Mouse (Mus musculus) retina, adult 2 months (tissue): ENCODE results near the gene Mtif3.
A peak's percentile ranks its signal among the peaks of the same experiment; 100 is the strongest.
"Not testable (repeated sequence)": the region's sequence is repeated elsewhere in the genome, so short reads cannot be mapped to it uniquely, and the experiment has no call there.

ENCODE experiments used
- DNase-seq: peaks from one replicate; pipeline ENCODE4 v3.0.0-alpha.2; 2012; ENCODE audit warnings: low read depth, low spot score

Mtif3 gene

DNA sequence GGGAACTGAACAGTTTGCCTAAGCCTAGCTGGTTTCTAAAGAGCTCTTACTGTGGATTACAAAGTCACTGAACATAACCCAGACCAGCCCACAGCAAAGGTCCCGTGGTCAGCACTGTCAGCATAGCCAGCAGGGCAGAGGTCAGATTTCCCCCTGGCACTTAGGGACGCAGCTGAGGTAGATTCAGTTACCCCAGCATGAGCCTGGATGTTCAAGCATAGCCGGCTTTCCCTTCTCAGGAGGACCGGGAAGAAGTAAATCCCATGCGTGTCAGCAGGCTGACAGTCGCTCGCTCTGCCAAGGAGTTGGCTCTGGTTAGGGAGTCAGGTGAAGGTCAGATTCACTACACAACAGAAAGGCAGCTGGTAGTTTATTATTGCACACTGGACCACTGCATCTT lies 9.0 kb downstream of the Mtif3 start:
- no peak for DNase-seq

DNA sequence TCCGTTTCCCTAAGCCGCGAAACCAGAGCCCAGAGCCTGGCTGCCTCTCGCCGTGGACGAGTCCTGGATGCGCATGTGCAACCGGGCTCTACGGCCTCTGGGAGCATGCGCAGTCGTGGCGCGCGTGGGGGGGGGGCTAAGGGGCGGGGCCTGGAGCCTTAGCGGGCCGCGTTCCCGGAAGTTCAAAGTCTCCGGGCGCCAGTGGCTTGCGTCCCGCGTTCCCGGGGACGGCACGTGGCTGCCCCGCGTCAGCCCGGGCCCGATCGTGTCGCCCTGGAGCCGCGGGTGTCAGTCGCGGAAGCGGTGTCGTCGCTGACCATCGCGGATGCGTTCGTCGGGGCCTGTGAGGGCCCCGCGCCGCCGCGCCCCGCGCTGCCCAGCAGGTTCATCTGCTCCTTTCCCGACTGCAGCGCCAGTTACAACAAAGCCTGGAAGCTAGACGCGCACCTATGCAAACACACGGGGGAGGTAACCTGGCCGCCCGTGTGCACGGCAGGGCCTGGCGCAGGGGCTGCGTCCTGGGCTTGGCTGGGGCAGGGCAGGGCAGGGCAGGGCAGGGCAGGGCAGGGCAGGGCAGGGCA lies 15.0 kb downstream of the Mtif3 start, which contains the start of gene Gtf3a:
Gene Gtf3a (plus strand): TSS at position 150 of the 581 bp plus-strand sequence.
- DNase-seq: peak; percentile 85

DNA sequence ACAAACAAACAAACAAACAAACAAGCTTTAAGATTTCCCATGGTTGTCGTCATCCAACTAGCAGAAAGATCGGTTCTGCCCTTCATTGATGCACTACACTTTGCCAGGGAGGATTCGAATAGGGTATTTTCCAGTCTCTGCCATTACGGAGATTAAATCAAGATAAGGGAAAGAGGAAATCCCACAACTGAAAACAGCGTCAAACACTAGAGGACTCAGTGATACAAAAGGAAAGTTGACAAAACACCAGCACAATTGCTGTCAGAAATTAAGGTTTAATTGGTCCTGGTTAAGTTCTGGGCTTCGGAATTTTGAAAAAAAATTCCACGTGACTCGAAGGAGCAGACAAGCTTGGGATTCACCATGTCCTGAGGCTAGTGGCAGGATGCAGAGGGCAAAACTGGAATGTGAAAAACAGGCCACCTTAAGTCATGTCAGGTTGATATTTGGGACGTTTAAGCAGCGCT lies 15.5 kb downstream of the Mtif3 start:
- DNase-seq: no peak

DNA sequence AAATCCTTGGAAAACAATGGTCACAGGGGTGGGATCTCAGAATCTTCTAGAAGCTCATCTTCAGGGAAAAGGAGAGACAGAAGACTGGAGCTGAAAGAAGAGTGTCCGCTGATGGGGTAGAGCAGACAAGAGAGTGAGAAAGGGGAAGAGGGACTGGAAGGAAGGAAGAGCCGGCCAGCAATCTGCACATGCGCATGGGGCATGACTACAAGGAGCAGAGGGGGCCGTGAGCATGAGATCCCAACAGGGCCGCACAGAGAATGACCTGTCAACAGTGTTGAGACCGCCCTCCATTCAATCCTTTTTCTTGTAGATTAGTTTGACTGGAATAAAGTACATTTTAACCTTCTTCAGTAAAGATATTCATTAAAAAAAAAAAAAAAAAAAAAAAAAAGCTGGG lies 16.1 kb downstream of the Mtif3 start:
- DNase-seq: no peak

DNA sequence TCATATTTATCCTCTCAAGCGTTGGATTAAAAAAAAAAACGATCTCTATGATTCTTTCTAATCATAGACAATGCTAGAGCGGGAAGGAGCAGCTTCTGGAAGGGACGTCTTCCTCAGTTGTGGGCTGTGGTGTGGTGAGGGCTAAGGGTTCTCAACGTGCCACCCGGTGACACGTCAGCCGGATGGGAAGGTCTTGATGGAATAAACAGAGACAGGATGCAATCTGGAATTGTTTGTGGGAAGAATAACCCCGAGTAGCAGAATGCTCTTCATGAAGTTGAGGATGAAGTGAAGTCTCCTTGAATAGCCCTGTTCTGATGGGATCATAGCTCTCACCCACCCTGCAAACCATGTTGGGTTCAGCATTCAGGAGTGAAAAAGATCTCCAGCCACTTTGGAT lies 16.9 kb downstream of the Mtif3 start:
- DNase-seq: no peak

DNA sequence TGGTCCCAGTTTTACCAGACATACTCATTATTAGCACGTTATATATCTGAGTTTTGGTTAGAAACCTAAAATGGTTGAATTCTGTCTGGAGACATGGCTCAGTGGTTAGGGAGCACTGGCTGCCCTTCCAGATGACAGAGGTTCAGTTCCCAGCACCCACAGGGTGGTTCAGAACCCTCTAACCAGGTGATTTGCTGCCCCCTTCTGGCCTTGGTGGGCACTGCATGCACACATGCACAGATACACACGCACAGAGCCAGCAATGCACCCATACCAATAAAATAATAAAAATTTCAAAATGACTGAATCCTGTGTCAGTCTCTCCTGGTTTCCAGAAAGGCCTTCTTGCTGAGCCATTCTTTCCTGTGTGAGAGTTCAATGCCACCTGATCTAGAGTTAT lies 19.0 kb downstream of the Mtif3 start:
- DNase-seq: no peak

DNA sequence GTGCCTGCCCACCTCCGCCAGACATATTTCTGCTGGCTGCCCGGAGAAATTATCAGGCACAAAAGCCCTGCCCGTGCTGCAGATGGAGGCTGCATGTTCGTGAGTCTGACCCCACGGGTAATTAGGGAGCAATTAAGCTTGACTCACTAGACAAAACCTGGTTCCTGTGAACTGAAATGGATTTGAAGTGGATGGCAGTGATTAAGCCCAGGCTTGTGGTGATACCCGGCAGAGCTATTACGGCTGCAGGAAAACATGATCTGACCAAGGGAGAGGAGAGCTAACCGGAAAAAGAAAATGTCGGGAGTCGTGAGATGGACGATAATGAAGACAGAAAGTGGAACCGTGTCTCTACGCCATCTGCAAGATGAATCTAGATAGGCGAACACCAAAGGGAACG lies 20.6 kb downstream of the Mtif3 start:
- no peak for DNase-seq

DNA sequence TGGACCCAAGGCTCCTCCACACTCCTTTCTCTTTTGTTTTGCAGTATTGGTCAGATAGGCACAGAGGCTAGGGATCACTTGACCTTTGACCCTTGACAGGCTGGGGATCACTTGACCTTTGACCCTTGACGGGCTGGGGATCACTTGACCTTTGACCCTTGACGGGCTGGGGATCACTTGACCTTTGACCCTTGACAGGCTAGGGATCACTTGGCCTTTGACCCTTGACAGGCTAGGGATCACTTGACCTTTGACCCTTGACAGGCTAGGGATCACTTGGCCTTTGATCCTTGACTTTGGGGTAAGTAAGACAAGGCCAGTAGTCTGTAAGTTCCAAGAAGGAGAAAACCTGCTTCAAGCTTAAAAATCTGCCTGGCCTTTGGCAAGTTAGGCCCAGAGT lies 21.7 kb downstream of the Mtif3 start:
- not testable (repeated sequence) for DNase-seq

DNA sequence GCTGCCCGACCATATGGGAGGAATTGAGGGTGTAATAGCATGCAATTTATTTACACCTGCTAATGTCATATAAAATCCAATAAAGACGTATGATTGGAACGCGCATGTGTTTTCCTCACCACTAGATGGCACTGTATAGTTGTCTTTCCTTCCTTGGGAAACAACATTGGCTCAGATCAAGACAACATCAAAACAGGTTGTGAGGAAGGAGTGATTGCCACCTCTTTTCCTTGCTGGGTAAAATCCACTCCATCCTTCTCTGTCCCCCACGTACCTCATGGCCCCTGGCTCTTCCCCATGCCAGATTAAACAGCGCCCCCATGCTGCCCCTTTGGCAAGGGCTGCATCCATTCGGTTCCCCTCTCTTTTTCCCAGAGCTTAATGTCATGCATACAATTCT lies 23.4 kb downstream of the Mtif3 start:
- DNase-seq: peak; percentile 26

DNA sequence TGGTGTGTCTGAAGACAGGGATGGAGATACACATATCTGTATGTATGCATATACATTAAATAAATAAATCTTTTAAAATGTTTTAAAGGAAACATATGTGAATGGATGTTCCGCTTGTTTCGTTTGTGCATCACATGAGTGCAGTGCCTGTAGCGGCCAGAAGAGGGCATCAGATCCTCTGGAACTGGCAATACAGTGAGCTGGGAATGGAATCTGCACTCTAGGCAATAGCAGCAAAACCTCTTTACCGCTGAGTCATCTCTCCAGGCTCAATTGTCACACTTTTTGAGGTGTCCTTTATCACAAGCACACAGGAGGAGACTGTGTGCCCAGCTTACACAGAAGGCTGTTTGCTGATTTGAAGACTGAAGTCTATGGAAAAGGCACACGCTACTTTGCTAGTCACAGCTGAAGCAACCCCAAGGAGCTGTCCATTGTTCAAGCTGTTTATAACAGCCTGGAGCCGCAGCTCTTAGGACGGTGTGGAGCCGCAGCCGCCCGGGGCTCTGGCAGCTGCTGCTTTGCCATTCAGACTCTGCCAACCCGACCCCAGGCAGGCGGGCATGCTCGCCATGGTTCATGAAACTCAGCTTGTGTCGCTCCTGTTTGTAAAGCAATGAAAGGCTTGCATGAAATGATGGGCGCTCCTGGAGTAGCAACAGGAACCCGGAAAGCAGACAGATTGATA lies 24.3 kb downstream of the Mtif3 start:
- DNase-seq: no peak

DNA sequence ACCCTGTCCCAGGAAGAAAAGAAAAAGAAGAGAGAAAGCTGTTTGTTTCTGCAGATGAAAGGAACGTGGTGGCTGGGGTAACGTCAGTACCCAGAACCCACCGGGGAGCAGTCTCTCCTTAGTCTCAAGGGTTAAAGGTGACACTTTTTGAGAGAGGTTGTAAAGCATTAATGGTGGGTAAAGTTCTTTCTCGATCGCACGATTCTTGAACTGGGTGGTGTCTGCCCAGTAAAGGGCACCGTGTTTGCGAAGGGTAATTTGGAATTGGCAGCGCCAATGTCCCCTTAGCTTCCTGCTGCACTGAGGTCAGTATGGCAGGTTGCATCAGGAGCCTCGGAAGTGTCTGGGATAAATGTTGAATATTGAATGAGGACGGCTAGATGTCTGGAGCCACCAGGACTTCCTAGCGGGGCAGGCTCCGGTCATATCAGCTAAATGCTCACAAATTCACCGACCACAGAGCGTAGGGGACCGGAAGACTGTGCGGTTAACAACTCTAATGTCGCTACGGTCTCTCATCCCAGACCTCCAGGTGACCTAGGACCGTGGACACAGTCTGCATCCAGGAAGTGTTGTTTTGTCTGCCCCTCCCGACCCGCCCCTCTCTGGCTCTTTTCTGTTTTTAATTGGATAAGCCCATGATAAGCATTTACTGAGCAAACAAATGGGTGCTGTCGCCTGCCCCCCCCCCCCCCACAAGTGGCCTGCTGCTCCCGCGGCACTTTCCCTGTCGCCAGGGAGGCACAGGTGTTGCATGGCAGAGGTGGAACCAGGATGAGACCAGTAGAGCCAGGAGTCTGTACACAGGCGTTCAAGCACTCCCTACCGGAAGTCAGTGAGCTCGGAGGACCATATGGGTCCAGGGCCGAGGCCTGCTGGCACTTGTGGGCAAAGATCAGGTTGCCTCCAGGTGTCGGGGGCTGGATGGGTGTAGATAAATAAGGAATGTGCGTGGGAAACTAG lies 25.8 kb downstream of the Mtif3 start:
- no peak for DNase-seq

DNA sequence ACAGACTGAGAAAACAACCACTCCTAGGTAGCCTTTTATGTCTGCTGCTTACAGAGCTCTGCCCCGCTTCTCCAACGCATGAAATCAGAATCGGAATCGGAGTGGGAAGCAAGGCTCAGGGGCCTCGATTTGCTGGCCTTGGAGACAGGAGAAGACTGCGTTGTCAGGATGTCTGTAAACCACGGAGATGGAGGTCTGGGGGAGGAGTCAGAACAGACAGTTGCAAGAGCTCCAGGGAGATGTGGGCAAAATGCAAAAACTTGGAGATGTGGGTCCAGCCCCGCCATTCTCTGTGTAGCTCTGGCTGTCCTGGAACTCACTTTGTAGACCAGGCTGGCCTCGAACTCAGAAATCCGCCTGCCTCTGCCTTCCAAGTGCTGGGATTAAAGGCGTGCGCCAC lies 30.1 kb downstream of the Mtif3 start:
- no peak for DNase-seq

DNA sequence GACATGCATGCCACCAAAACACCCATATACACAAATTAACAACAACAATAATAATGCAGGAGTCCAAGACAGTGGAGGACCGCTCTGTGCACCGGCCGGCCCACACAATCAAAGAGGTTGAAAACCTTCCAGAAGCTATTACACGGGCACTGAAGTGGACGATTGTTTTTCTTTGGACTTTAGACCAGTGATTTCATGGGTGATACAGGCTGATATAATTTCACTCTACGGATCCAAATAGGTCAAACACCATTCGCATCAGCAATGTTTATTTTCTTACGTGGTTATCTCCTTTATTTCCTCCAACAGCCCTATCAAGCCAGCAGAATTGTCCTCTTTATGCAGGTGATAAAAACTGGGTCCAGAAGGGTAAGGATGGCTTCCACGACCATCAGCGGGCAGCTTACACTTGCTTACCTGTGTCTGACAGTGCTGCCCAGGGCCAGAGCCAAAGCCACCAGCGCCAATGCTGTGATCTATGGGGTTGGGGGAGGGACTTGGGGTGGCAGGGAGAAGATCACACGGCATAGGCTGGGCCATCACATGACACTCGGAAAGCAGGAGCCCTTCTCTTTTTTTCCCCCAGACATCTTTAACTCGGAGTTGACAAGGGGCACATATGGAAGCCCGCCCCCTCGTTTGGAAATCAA lies 31.6 kb downstream of the Mtif3 start:
- DNase-seq: no peak

DNA sequence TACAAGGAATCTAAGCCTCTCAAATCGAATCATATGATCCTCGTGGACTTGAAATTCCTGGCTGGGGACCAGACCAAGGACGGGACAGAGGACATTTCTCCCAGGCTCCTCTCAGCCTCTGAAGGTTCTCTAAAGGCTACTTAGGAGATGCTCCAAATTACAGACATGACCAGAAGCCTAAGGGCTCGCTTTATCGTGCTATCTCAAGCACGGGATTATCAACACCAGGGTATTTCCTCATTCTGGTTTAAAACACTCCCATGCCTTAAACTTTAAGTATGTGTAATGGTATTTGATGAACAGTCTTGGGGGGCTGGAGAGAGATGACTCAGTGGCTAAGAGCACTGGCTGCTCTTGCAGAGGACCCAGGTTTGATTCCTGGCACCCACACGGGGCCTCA lies 32.2 kb downstream of the Mtif3 start:
- no peak for DNase-seq

DNA sequence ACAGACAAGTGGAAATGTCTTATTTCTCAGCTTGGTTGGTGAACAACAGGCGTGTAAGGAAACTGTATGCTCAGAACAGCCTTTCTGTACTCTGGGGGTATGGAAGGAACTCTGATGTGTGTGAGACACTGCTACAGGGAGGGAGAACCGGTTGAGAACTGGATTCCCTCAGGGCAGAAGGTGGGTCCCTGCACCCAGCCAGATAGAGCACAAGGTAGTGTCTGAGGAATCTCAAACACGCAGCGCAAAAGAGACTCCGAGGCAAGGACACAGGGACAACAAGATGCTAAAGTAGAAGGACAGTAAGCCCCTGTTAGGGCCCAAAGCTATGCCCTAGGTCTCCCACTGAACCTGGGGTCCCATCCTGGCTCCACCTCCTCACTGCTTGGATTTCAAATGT lies 36.9 kb downstream of the Mtif3 start:
- DNase-seq: no peak

DNA sequence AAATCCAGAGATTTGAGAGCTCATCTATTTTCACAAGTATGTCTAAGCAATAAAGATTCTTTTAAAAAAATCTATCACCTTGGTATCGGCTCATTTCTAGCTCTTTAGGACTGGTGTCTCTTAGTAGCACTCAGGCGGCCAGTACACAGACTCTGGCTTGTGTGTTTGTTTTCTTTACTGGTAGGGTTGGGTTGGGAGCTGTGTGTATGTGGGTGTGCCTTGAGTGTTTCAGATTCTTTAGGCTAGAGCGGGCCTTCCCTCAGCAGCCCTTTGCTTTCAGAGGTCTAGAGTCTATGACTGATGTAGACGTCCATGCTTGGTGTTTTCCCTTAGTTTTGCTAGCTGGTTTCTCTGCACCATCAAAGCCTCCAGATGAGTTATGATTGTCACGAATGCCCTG lies 40.1 kb downstream of the Mtif3 start:
- DNase-seq: no peak

DNA sequence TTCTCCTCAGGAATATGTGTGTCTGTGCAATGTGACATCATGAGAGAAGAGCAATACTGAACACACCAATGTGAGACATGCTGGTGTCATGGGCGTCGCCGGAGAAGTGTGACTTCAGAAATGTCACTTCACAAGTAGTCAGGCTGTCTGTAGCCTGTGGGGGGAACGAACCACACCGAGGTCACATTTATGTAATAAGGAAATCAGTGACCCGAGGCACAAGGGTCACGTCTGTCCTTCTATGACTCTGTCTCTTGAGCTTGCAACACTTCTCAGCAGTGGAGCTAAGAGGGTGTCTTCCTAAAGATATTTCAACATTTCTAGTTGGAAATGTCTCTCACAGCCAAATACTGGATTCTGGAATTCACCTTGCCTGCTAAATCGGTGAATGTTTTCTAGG lies 42.4 kb downstream of the Mtif3 start:
- DNase-seq: no peak

DNA sequence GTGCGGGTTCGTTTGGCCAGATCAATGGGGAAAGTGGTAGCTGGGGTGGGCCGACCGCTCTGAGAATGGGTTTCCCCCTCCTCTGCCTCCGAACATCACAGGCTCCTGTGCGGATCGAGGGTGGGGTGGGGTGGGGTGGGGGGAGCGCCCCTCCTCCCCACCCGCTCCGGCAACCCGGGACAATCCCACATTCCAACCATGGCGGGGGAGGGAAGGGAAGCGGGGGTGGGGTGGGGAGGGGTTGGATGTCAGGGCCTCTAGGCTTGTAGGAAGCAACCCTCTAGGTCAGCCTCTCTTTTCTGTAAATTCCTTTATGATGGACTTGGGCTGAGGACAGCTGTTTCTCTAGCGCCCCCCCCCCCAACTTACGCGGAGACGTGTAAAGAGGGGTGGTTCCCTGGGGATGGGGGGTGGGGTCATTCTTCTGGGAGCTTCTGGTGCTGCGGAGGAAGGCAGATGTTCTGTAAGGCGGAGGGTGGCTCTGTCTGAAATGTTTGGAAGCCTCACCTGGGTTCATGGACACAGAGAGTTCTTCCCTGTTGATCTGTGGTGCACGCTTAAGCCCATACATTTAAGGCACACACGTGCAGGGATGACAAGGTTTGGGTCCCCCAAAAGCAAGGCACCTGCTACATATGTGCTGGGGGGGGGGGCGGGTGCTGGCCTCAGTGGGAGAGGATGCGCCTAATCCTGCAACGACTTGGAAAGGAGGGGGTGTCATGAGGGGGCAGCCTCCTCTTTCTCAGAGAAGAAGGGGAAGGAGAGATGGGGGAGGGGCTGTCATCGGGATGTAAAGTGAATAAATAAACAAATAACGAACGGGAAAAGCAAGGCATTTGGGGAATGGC lies 43.1 kb downstream of the Mtif3 start:
- no peak for DNase-seq

DNA sequence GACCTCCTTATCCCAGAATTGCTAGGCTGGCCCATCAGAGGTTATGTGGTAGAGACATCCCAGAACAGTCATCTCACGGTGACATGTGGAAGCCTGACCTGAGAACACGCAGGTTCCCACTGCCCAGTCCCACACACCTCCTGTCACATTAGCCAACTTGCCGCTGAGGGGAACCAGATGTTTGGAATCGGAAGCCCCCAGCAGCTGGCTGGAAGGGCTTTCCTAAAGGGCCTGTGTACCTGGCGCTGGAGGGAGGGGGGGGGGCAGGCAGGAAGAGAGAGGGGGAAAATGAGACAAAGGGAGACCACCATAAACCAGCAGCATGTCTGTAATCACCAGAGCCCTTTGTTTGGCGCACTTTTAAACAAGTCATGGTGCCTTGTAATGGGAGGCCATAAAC lies 43.7 kb downstream of the Mtif3 start:
- no peak for DNase-seq

DNA sequence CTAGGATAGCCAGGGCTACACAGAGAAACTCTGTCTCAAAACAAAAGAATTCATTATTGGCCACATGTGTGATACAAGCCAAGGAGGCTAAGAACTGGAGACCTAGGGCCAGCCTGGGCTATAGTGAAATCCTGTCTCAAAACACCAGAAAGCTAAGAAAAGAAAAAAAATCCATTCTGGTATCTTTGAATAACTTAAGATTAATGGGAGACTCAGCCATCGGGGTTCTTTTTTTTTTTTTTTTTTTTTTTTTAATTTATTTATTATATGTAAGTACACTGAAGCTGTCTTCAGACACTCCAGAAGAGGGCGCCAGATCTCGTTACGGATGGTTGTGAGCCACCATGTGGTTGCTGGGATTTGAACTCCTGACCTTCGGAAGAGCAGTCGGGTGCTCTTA lies 46.2 kb downstream of the Mtif3 start:
- DNase-seq: not testable (repeated sequence)

DNA sequence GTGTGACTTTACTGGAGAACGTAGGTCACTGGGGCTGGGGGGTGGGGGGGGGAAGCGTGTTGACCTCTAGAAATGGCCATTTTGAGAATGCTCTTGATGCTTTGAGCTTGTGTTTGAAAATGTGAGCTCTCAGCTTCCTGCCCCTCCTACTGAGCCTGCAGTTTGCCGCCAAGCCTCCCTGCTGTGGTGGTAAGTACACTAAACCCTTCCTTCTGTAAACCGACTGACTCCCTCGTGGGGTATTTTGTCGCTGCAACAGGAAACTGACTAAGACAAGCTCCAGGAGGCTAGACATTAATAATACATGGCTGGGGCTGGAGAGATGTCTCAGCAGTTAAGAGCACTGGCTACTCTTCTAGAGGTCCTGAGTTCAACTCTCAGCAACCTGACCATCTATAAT lies 46.8 kb downstream of the Mtif3 start:
- DNase-seq: no peak
